Mouse (Mus musculus): ENCODE results near the gene Card10.

DNA sequence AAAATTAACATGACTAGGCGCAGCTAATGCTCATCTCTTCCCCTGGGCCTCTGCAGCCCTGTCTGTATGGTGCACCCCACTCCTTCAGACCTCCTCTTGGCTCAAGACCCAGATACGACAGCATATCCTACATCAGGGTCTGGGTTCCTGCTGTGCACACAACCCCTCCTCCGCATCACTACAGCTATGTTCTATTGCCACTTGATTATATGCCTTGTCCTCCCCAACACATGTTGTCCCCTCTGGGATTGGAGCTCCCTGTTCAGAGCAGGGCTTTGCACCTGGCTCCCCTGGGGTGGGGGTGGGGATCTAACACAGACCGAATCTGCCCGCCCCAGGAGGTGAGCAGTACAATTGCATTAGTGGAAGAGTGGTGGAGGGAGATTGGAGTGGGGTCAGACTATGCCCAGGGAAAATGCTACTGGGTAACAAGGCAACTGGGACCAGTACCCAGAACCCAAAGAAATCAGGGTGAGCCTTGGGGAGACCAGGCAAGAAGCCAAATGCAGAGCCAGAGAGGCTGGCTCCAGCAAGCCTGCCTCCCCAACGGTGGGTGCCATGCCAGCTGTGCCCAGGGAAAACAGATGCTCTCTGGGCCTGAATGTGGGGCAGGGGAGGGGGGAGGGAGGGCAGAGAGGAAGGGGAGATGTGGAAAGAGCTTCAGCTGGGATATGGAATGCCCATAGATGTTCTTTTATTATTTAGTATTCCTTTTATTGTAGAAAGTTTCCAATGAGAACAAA, 52.1 kb downstream of the Card10 start:
- no peak for TF ChIP-seq CTCF (IDR thresholded peaks at IDR 0.05; ENCODE audit: low read depth)
- TF ChIP-seq EP300 (IDR thresholded peaks at IDR 0.05; ENCODE audit: low read depth): no peak
